Mouse (Mus musculus) liver, postnatal 0 days (tissue): ENCODE data around the gene Cemip. TPM values are rescaled to one million over a fixed set of nuclear protein-coding genes. Genes with fewer than 3 reads are reported as not detected.

ENCODE experiments used
- ATAC-seq: fragments of 200-750 bp; cut with Nextera tagmentation; 2 replicates; pipeline ENCODE4 v1.8.0; 2017; ENCODE audit warnings: mild to moderate bottlenecking, moderate library complexity
- DNase-seq: peaks from one replicate; pipeline ENCODE4 v3.0.0-alpha.2; 2016
- H3K27ac ChIP-seq: fragments of 300-500 bp; sonication (generic); 2 replicates; pipeline ENCODE4 v1.5.1; 2014; ENCODE audit warnings: antibody characterized with exemption, moderate library complexity, mild to moderate bottlenecking, low read depth
- H3K27me3 ChIP-seq: fragments of 300-500 bp; sonication (generic); 2 replicates; pipeline ENCODE4 v1.6.1; 2014; ENCODE audit warnings: low read length, control low read depth, mixed read lengths; ENCODE audit not compliant: insufficient read depth
- H3K36me3 ChIP-seq: fragments of 300-500 bp; sonication (generic); replicated peaks from 2 replicates; pipeline ENCODE4 v1.6.1; 2014; ENCODE audit warnings: mild to moderate bottlenecking, control low read depth, low read length, moderate library complexity, mixed read lengths; ENCODE audit not compliant: insufficient read depth
- H3K4me1 ChIP-seq: fragments of 300-500 bp; sonication (generic); 2 replicates; pipeline ENCODE4 v1.6.1; 2014; ENCODE audit warnings: antibody characterized with exemption, mild to moderate bottlenecking, control low read depth; ENCODE audit not compliant: insufficient read depth
- H3K4me2 ChIP-seq: fragments of 300-500 bp; sonication (generic); 2 replicates; pipeline ENCODE4 v1.6.1; 2014; ENCODE audit warnings: low read depth, mild to moderate bottlenecking, low read length, moderate library complexity, mixed read lengths
- H3K4me3 ChIP-seq: fragments of 300-500 bp; sonication (generic); 2 replicates; pipeline ENCODE4 v1.5.1; 2014; ENCODE audit warnings: low read depth, low read length
- H3K9ac ChIP-seq: fragments of 300-500 bp; sonication (generic); replicated peaks from 2 replicates; pipeline ENCODE4 v1.6.1; 2014; ENCODE audit warnings: mild to moderate bottlenecking, moderate library complexity
- H3K9me3 ChIP-seq: fragments of 300-500 bp; sonication (generic); 2 replicates; pipeline ENCODE4 v1.6.1; 2016; ENCODE audit warnings: mild to moderate bottlenecking, control low read depth, low read length, mixed read lengths
- CTCF ChIP-seq: sonication (generic); IDR thresholded peaks from 2 replicates; pipeline ENCODE4 v1.5.1; 2016; ENCODE audit warnings: antibody characterized with exemption, low read depth
- EP300 ChIP-seq: IDR thresholded peaks from 2 replicates; pipeline ENCODE4 v1.6.1; 2016; ENCODE audit warnings: antibody characterized with exemption, low read depth, mild to moderate bottlenecking
- WGBS: fragments of 180-500 bp; shearing (Covaris S2); extraction: QIAGEN DNeasy Blood & Tissue Kit; methylation state at CpG from one replicate; pipeline ENCODE4 v1.1.7; 2014; ENCODE audit not compliant: insufficient replicate concordance; 5-methylcytosine and 5-hydroxymethylcytosine counted together
- polyA plus RNA-seq: library from polyadenylated mRNA; unstranded; fragments of >200 nt; fragmentation: Nextera tagmentation; extraction: Ambion mirVana; gene quantifications from 2 replicates; pipeline ENCODE4 v1.2.1, GENCODE M21; 2015

Cemip gene
- polyA plus RNA-seq, 1 experiment from 2014 or later: not detected

DNA sequence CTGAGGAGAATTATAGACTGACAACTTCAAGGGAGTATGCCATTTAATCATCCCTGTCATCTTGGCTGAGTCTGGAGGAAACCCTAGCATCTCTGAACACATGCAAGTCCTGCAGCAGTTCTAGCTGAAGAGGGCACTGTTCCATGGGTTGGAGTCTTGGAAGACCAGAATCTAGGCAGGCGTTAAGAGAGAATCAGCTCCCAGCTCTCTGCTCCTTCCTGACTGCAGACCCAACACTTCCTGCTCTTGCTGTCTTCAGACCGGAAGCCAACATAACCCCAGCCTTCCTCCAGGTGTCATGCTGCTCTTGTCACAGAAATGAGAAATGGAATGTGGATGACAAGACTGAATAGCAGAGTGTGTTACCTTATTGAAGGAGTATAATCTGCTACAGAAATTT, 29.1 kb upstream of the Cemip start:
- Histone ChIP-seq H3K27ac (peak overlapping the region; percentile 36; the same call in 1 of the 2 replicates), H3K4me1 (peaks cover 38% of the 10 kb centered on the region), H3K4me3 (no peak overlapping the region), H3K27me3 (no peaks in the 10 kb centered on the region), H3K4me2 (no peak overlapping the region), H3K9me3 (no peaks in the 10 kb centered on the region), H3K36me3 (peaks cover 21% of the 10 kb centered on the region), H3K9ac (no peak overlapping the region)
- 31% methylated on average over 2 of the region's 2 CpGs for WGBS
- DNase-seq (no peak), ATAC-seq (no peak)
- TF ChIP-seq CTCF (peak; percentile 41), EP300 (no peak)

DNA sequence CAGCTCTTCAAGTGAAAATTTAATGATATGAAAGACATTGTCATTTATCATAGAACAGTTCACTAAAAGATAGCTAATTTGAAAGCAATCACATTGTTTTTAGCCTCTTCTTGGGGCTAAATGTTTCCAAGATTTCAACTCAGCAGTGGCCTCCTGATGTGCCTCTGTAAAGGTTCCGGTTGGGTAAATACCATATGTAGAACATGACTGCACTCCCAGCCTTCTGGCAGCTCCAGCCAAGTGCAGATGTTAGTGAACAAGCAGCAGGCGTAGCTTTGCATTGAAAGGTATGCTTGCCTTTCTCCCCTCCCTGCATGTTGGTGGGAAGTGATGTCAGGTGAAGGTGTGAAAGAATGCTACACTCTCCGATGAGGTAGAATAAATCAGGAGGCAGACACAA, 28.5 kb upstream of the Cemip start:
- Histone ChIP-seq H3K9me3 (no peaks in the 10 kb centered on the region), H3K9ac (no peak overlapping the region), H3K4me1 (peaks cover 32% of the 10 kb centered on the region), H3K36me3 (peaks cover 26% of the 10 kb centered on the region), H3K27me3 (no peaks in the 10 kb centered on the region), H3K4me2 (no peak overlapping the region), H3K4me3 (no peak overlapping the region), H3K27ac (no peak overlapping the region)
- no peak for TF ChIP-seq EP300
- ATAC-seq (no peak), DNase-seq (no peak)
- WGBS: 74% methylated on average over 3 of the region's 3 CpGs

DNA sequence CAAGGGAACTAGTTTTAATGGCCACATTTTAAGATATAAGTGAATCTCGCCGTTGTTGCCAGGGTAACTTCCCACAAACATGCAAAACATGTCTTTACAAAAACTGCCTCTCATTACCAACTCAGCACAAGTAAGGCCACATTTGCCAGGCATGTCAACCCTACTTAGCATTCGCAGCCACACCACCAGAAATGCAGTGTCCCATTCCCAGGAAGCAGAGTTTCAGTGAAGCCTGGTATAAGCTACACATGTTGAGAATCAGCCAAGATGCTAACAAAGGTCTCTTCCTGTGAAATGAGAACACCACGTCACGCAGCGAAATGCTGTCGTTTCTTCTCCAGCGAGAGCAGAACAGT, 26.7 kb upstream of the Cemip start:
- H3K9me3 ChIP-seq: no peaks in the 10 kb centered on the region
- no peak overlapping the region for H3K4me2 ChIP-seq
- no peak overlapping the region for H3K27ac ChIP-seq
- peaks cover 34% of the 10 kb centered on the region for H3K36me3 ChIP-seq
- H3K9ac ChIP-seq: no peak overlapping the region
- H3K4me3 ChIP-seq: no peak overlapping the region
- DNase-seq (no peak), ATAC-seq (no peak)
- H3K27me3 ChIP-seq: no peaks in the 10 kb centered on the region
- TF ChIP-seq EP300: no peak
- no peak for TF ChIP-seq CTCF
- 80% methylated on average over 8 of the region's 8 CpGs for whole genome bisulfite sequencing
- peaks cover 18% of the 10 kb centered on the region for H3K4me1 ChIP-seq

DNA sequence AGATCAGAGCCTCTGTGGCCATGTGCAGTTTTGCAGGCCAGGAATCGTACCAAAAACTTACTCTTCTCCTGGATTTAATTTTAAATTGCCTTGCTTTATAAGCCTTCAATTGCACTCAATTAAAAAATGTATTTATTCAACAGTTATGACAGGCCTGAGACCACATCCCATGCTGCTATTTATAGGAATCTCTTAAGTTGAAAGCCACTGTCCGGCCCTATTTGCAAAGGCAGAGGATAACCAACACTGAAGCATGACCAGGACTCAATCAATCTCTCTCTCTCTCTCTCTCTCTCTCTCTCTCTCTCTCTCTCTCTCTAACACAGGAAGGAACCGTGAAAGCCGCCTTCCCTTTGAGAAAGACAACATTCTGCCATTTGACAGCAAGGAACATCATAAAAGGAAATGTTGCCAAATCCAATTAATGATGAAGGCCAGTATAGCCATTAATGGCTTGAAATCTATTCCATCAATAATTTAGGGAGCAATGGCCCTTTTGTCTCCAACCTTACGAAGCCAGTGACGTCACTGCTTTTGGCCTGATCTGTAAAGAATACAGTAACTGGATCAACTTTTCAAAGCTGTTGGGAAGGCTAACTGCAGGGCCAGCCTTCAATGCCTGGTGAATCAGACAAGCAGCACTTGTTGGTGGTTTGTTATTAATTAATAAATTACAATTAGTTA, 26.2 kb upstream of the Cemip start:
- ATAC-seq: no peak; the same call in 1 of the 2 replicates
- no peak overlapping the region for H3K4me2 ChIP-seq
- H3K27me3 ChIP-seq: no peaks in the 10 kb centered on the region
- H3K27ac ChIP-seq: 0 out of 2 replicates have a peak overlapping the region, but pooled peaks have one; percentile 5
- no peak for DNase-seq
- no peak for TF ChIP-seq EP300
- no peak for TF ChIP-seq CTCF
- WGBS: 68% methylated on average over 6 of the region's 6 CpGs
- H3K4me3 ChIP-seq: no peak overlapping the region
- peaks cover 34% of the 10 kb centered on the region for H3K36me3 ChIP-seq
- no peaks in the 10 kb centered on the region for H3K9me3 ChIP-seq
- H3K4me1 ChIP-seq: peaks cover 15% of the 10 kb centered on the region
- H3K9ac ChIP-seq: no peak overlapping the region

GRCm38 (mm10) chr7:84111716-84112350, 25.5 kb upstream of the Cemip start:
- Histone ChIP-seq H3K27me3 (no peaks in the 10 kb centered on the region), H3K9ac (no peak overlapping the region), H3K4me1 (peaks cover 15% of the 10 kb centered on the region), H3K36me3 (peaks cover 34% of the 10 kb centered on the region), H3K4me3 (no peak overlapping the region), H3K9me3 (no peaks in the 10 kb centered on the region), H3K27ac (peak overlapping the region; percentile 39; the same call in 1 of the 2 replicates), H3K4me2 (no peak overlapping the region)
- DNase-seq (no peak), ATAC-seq (0 out of 2 replicates have a peak, but pooled peaks have one; percentile 31)
- no peak for TF ChIP-seq CTCF
- TF ChIP-seq EP300: no peak
- 62% methylated on average over 10 of the region's 10 CpGs for WGBS

DNA sequence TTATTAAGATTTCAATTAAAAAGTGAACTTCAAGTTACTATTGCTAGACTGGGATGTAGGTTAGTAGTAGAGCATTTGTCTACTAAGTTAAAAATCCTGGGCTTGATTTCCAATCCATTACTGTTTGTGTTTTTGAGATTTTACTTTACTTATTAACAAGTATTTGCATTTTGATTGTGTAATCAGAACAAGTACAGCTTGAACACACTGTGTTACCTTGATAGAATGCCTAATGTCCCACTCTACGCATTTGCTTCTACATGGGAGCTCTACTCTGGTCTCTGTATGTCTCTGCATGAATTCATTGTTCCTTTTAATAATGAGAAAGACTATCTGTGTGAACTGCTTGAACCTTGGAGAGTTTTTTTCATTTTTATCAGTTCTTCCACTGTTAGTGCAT, 20.6 kb upstream of the Cemip start:
- TF ChIP-seq EP300 (no peak), CTCF (no peak)
- ATAC-seq (peak; percentile 82), DNase-seq (no peak)
- Histone ChIP-seq H3K4me2 (no peak overlapping the region), H3K36me3 (peaks cover 16% of the 10 kb centered on the region), H3K27me3 (no peaks in the 10 kb centered on the region), H3K9ac (no peak overlapping the region), H3K9me3 (no peaks in the 10 kb centered on the region), H3K4me3 (no peak overlapping the region), H3K4me1 (peaks cover 9% of the 10 kb centered on the region; the same call in 1 of the 2 replicates), H3K27ac (peak overlapping the region; percentile 72)
- 57% methylated on average over 1 of the region's 1 CpGs for WGBS
